Mouse (Mus musculus): ENCODE data around the gene Gm6525. TPM values are rescaled to one million over a fixed set of nuclear protein-coding genes. Genes with fewer than 3 reads are reported as not detected.

Gm6525 gene
- total and polyA plus RNA-seq, 2 experiments from 2014 or later = 2.3 TPM; not detected in 1

DNA sequence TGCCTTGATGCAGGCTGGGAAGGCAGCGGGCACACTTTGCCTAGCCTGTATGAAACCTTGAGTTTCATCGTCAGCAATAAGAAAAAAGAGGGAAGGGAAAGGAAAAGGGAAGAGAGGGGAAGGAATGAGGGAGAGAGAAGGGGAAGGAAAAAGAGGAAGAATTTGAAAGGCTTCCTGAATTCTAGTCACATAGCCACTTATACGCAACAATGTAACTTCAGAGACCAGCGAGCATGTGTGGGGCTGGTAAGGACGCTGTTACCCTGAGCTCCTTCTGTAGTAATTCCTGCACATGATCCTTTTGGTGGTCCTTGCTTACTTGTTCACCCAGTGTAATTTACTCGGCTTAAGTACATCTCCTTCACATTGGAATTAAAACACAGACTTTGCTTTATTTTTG lies 5.0 kb upstream of the Gm6525 start:
- H3K27ac ChIP-seq = no peak overlapping the region
- no peak overlapping the region for H3K4me3 ChIP-seq (ENCODE audit: low read length)
- DNase-seq (ENCODE audit: low spot score) (no peak), ATAC-seq (no peak)
- no peaks in the 10 kb centered on the region for H3K27me3 ChIP-seq (ENCODE audit: insufficient read depth, low read length)
- 95% methylated on average over 6 of the region's 6 CpGs for WGBS
- no peaks in the 10 kb centered on the region for H3K4me1 ChIP-seq (ENCODE audit: insufficient read depth, low read length)
- H3K4me2 ChIP-seq (ENCODE audit: low read depth, low read length) = no peak overlapping the region
- H3K36me3 ChIP-seq (ENCODE audit: insufficient read depth, low read length) = peaks cover 49% of the 10 kb centered on the region
- H3K9me3 ChIP-seq (ENCODE audit: low read length) = no peaks in the 10 kb centered on the region
- no peak for TF ChIP-seq CTCF (IDR thresholded peaks at IDR 0.05; ENCODE audit: low read depth)
- no peak overlapping the region for H3K9ac ChIP-seq (replicated peaks; ENCODE audit: low read length)

DNA sequence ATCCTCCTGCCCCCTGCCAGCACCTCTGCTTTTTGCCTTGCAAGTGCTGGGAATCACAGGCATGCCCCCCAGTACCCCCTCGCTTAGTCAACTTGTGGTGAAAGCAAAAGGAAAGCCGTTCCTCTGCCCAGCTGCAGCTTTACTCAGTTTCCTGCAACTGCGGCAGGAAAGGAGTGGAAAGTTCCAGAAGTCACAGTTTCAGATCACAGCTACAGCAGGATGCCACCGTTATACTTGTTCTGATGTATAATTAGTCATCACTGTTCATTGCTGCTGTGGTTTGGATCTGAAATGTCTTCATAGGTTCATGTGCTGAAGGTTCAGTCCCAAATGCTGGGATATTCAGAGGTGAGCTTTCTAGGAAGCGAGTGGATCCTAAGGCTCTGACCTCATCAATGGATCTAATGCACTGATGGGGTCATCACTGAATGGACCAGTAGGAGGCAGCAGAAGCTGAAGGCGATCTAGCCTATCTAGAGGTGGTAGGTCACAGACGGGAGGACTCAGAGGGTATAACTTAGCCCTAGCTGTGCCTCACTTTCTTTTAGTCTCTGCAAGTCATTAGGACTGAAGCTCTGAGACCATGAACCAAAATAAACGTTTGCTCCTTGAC lies 4.4 kb upstream of the Gm6525 start:
- no peak for ATAC-seq
- no peak overlapping the region for H3K4me2 ChIP-seq (ENCODE audit: low read depth, low read length)

DNA sequence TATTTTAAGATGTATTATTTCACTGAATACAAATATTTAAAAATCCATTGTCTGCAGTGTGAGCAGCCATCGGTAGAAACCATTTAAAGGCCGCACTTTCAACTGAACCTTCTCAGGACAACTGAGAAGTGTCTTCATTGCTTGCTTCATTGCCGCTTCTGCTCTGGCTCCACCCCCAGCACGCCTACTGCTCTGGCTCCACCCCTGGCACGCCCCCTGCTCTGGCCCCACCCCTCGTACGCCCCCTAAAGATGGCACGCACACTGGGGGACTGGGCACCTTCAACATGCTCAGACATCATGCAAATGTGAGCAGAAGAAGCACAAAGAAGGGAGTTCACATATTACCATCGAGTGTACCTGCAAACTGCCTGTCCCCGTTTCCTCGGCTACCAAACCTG lies 1.5 kb upstream of the Gm6525 start:
- no peak for TF ChIP-seq CTCF (IDR thresholded peaks at IDR 0.05; ENCODE audit: low read depth)
- Histone ChIP-seq H3K9me3 (ENCODE audit: low read length) (no peaks in the 10 kb centered on the region), H3K9ac (replicated peaks; ENCODE audit: low read length) (no peak overlapping the region), H3K4me3 (ENCODE audit: low read length) (no peak overlapping the region), H3K27me3 (ENCODE audit: insufficient read depth, low read length) (no peaks in the 10 kb centered on the region), H3K36me3 (ENCODE audit: insufficient read depth, low read length) (peaks cover 31% of the 10 kb centered on the region), H3K4me1 (ENCODE audit: insufficient read depth, low read length) (no peaks in the 10 kb centered on the region), H3K4me2 (ENCODE audit: low read depth, low read length) (no peak overlapping the region), H3K27ac (no peak overlapping the region)
- 52% methylated on average over 11 of the region's 11 CpGs for WGBS
- DNase-seq (ENCODE audit: low spot score) (no peak), ATAC-seq (peak; percentile 71)

More for the DNA sequence above, 4.4 kb upstream of the Gm6525 start:
- whole genome bisulfite sequencing = 75% methylated on average over 8 of the region's 8 CpGs
- no peak overlapping the region for H3K4me3 ChIP-seq (ENCODE audit: low read length)
- DNase-seq (ENCODE audit: low spot score) = no peak
- no peaks in the 10 kb centered on the region for H3K27me3 ChIP-seq (ENCODE audit: insufficient read depth, low read length)
- peaks cover 44% of the 10 kb centered on the region for H3K36me3 ChIP-seq (ENCODE audit: insufficient read depth, low read length)
- peak; percentile 45 for TF ChIP-seq CTCF (IDR thresholded peaks at IDR 0.05; ENCODE audit: low read depth)
- H3K9me3 ChIP-seq (ENCODE audit: low read length) = no peaks in the 10 kb centered on the region
- no peak overlapping the region for H3K27ac ChIP-seq
- no peaks in the 10 kb centered on the region for H3K4me1 ChIP-seq (ENCODE audit: insufficient read depth, low read length)
- H3K9ac ChIP-seq (replicated peaks; ENCODE audit: low read length) = no peak overlapping the region

DNA sequence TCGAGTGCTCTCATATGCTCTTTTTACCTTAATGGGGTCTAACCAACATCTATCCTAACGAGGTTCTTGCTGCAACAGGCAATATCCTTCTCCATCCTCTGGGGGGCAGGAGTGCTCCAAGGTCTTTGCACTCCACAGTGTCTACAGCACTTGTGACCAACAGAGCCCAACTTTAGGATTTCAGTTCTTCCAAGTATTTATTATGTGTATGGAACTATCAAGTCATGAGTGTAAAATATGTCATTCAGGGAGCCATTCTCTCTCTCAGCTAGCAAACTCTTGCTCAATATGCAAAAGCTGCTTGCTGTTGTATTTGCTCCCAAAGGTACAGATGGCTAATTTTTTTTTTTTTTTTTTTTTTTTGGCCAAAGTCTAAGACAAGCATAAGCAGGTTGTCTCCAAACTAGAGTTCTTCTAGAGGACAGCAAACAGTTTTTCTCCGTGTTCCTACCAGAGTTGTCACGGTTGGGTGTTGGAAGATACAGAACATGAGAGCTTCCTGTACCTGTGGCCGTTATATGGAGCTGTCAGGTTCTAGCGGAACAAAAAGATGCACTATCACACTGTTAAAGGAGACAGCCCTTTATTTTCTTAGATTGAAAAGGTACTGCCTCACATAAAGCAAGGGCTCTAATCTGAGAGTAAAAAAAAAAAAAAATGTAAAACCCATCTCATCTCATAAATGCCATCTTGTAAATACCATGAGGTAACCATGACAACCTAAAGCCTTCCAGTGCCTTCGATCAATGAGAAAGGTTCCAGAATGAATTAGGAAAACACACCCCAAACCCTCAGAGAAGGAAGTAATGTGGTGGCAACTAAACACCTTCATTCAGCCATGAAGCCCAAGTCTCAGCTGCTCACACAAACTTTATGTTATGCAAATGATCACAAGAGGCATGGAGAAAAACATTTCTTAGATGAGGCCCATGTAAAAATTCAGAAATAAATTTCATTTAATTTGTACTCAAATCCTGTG lies 1.7 kb downstream of the Gm6525 start:
- Histone ChIP-seq H3K4me1 (ENCODE audit: insufficient read depth, low read length) (0 out of 2 replicates have a peak, but pooled peaks cover 2% of the 10 kb centered on the region), H3K9ac (replicated peaks; ENCODE audit: low read length) (no peak overlapping the region), H3K4me3 (ENCODE audit: low read length) (no peak overlapping the region), H3K36me3 (ENCODE audit: insufficient read depth, low read length) (peaks cover 22% of the 10 kb centered on the region), H3K9me3 (ENCODE audit: low read length) (no peaks in the 10 kb centered on the region), H3K27me3 (ENCODE audit: insufficient read depth, low read length) (no peaks in the 10 kb centered on the region), H3K27ac (no peak overlapping the region), H3K4me2 (ENCODE audit: low read depth, low read length) (no peak overlapping the region)
- TF ChIP-seq CTCF (IDR thresholded peaks at IDR 0.05; ENCODE audit: low read depth) = peak; percentile 90
- ATAC-seq (peak; percentile 82), DNase-seq (ENCODE audit: low spot score) (peak; percentile 90)
- WGBS = 47% methylated on average over 7 of the region's 7 CpGs

DNA sequence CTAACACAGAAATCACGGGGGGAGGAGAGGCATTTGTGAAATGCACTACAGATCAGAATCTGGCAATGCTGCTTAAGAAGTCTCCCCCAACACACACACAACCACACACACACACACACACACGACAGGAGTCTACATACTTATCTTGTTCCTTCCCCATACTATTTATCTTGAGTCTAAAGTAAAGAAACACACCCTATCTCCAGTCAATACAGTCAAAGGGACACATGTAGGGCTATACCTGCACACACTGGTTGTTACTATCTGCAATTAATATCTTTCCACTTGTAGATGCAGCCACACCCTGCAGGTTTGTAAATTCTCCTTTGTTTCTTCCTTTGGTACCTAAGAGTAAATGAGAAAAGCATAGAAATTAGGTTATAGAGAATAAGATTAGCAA lies 3.9 kb downstream of the Gm6525 start:
- H3K36me3 ChIP-seq (ENCODE audit: insufficient read depth, low read length) = peaks cover 10% of the 10 kb centered on the region
- H3K27ac ChIP-seq = no peak overlapping the region

DNA sequence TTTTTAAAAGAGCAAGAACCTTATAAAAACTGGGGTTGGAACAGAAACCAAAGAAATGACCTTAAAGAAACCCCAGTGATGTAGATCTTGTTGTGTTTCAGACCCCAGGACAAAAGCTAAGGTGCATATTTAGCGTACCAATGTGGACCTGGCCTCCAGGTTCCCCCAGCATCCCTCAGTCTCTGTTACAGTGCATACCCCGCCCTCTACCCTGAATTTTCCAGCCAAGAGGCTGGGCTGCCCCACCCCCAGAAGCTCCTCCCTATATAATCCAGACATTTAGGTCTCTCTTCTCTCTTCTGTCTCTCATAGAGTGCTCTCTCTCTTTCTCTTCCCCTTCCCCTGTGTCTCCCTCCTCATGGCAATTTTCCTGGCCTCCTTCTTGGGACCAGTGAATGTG lies 6.4 kb downstream of the Gm6525 start:
- H3K9me3 ChIP-seq (ENCODE audit: low read length) = no peaks in the 10 kb centered on the region
- H3K36me3 ChIP-seq (ENCODE audit: insufficient read depth, low read length) = peaks cover 7% of the 10 kb centered on the region
- H3K27ac ChIP-seq = no peak overlapping the region
- no peak overlapping the region for H3K4me2 ChIP-seq (ENCODE audit: low read depth, low read length)
- H3K4me3 ChIP-seq (ENCODE audit: low read length) = no peak overlapping the region
- TF ChIP-seq CTCF (IDR thresholded peaks at IDR 0.05; ENCODE audit: low read depth) = no peak
- no peak for DNase-seq (ENCODE audit: low spot score)
- ATAC-seq = no peak
- no peak overlapping the region for H3K9ac ChIP-seq (replicated peaks; ENCODE audit: low read length)
- H3K4me1 ChIP-seq (ENCODE audit: insufficient read depth, low read length) = 0 out of 2 replicates have a peak, but pooled peaks cover 3% of the 10 kb centered on the region
- WGBS = 86% methylated on average over 2 of the region's 2 CpGs
- no peaks in the 10 kb centered on the region for H3K27me3 ChIP-seq (ENCODE audit: insufficient read depth, low read length)

More for the DNA sequence above, 3.9 kb downstream of the Gm6525 start:
- H3K9me3 ChIP-seq (ENCODE audit: low read length) = no peaks in the 10 kb centered on the region
- H3K27me3 ChIP-seq (ENCODE audit: insufficient read depth, low read length) = no peaks in the 10 kb centered on the region
- no peak overlapping the region for H3K4me2 ChIP-seq (ENCODE audit: low read depth, low read length)
- no peak overlapping the region for H3K4me3 ChIP-seq (ENCODE audit: low read length)
- no peak overlapping the region for H3K9ac ChIP-seq (replicated peaks; ENCODE audit: low read length)
- no peak for ATAC-seq
- TF ChIP-seq CTCF (IDR thresholded peaks at IDR 0.05; ENCODE audit: low read depth) = no peak
- 0 out of 2 replicates have a peak, but pooled peaks cover 3% of the 10 kb centered on the region for H3K4me1 ChIP-seq (ENCODE audit: insufficient read depth, low read length)
- 74% methylated on average over 2 of the region's 2 CpGs for WGBS
- DNase-seq (ENCODE audit: low spot score) = no peak

Data from hindbrain, postnatal 0 days (tissue).